Mouse (Mus musculus) left cerebral cortex, postnatal 36 days (tissue): ENCODE data around the gene Tbcd. TPM values are rescaled to one million over a fixed set of nuclear protein-coding genes. Genes with fewer than 3 reads are reported as not detected.

Experiments
- DNase-seq, 2 experiments: peaks; one replicate each; pipeline ENCODE4 v3.0.0; 2021 to 2022; ENCODE audit warnings: low spot score in 2 of 2, mixed read lengths in 1 of 2
- intact Hi-C: fragments of 180-260 bp; cut with DNase I; formaldehyde crosslinking; loops from one replicate; pipeline ENCODE4 v1.15.1; 2025
- total RNA-seq, 2 experiments: library from RNA; stranded (reverse); gene quantifications; 2 replicates each; pipeline ENCODE4 v1.2.3; 2021

Gene Tbcd
- total RNA-seq, 2 experiments from 2014 or later = 39.5 to 40.5 TPM

- no peak for DNase-seq
- intact Hi-C loops = no loop called here
These were observed 69.0 kb downstream of the Tbcd start for GRCm38 (mm10) chr11:121520761-121521160.

GRCm38 (mm10) chr11:121522156-121522762 lies 70.5 kb downstream of the Tbcd start:
- no peak for DNase-seq
- intact Hi-C loops = no loop called here

- intact Hi-C loops = no loop called here
- no peak for DNase-seq
These were observed 72.4 kb downstream of the Tbcd start for GRCm38 (mm10) chr11:121524191-121524590.

GRCm38 (mm10) chr11:121529747-121530146 lies 78.0 kb downstream of the Tbcd start:
- no peak for DNase-seq

GRCm38 (mm10) chr11:121536528-121536927 lies 84.8 kb downstream of the Tbcd start:
- intact Hi-C loops = no loop called here
- DNase-seq = no peak

More at GRCm38 (mm10) chr11:121529747-121530146, 78.0 kb downstream of the Tbcd start:
- intact Hi-C loops = no loop called here

GRCm38 (mm10) chr11:121542471-121542870 lies 90.7 kb downstream of the Tbcd start:
- intact Hi-C loops = no loop called here
- no peak for DNase-seq

GRCm38 (mm10) chr11:121543287-121543856 lies 91.6 kb downstream of the Tbcd start:
- intact Hi-C loops = no loop called here
- no peak for DNase-seq

GRCm38 (mm10) chr11:121543922-121544321 lies 92.2 kb downstream of the Tbcd start:
- no peak for DNase-seq
- intact Hi-C loops = no loop called here

- no peak for DNase-seq
- intact Hi-C loops = no loop called here
These were observed 93.1 kb downstream of the Tbcd start for GRCm38 (mm10) chr11:121544755-121545397.

- DNase-seq = no peak
- intact Hi-C loops = no loop called here
These were observed 93.8 kb downstream of the Tbcd start for GRCm38 (mm10) chr11:121545398-121546034.

- no peak for DNase-seq
- intact Hi-C loops = no loop called here
These were observed 95.5 kb downstream of the Tbcd start for GRCm38 (mm10) chr11:121547234-121547633.

- intact Hi-C loops = no loop called here
- no peak for DNase-seq
These were observed 96.2 kb downstream of the Tbcd start for GRCm38 (mm10) chr11:121547925-121548324.

- intact Hi-C loops = no loop called here
These were observed 97.5 kb downstream of the Tbcd start for GRCm38 (mm10) chr11:121548996-121549842.

GRCm38 (mm10) chr11:121549843-121550647 lies 98.3 kb downstream of the Tbcd start:
- DNase-seq = no peak
- intact Hi-C loops = no loop called here

More at GRCm38 (mm10) chr11:121548996-121549842, 97.5 kb downstream of the Tbcd start:
- DNase-seq = peak in 1 of 2 experiments; percentile 25

- DNase-seq = no peak
- intact Hi-C loops = no loop called here
These were observed 99.6 kb downstream of the Tbcd start for GRCm38 (mm10) chr11:121551206-121551799.

- intact Hi-C loops = no loop called here
- DNase-seq = no peak
These were observed 100.4 kb downstream of the Tbcd start for GRCm38 (mm10) chr11:121552167-121552566.

- intact Hi-C loops = no loop called here
These were observed 101.2 kb downstream of the Tbcd start for GRCm38 (mm10) chr11:121552846-121553457.

GRCm38 (mm10) chr11:121553458-121553857 lies 101.7 kb downstream of the Tbcd start:
- DNase-seq = no peak
- intact Hi-C loops = no loop called here

More at GRCm38 (mm10) chr11:121552846-121553457, 101.2 kb downstream of the Tbcd start:
- DNase-seq = no peak
